Mouse (Mus musculus) CH12.LX (cell line): Measurements from ENCODE around the gene Zg16.

ENCODE experiments used
- CHD2 ChIP-seq: IDR thresholded peaks from 2 replicates; pipeline ENCODE4 v1.6.1; 2011; ENCODE audit warnings: low read length, improper control_type of control experiment
- CTCF ChIP-seq, 2 experiments: IDR thresholded peaks in 1 of 2; conservative IDR thresholded peaks in 1 of 2; 2 replicates each; pipeline ENCODE4 v1.5.1; 2011 to 2012; ENCODE audit warnings: low read depth in 2 of 2, low read length in 2 of 2, improper control_type of control experiment in 1 of 2, inconsistent platforms in 1 of 2, mild to moderate bottlenecking in 1 of 2, moderate library complexity in 1 of 2
- E2F4 ChIP-seq: IDR thresholded peaks from 2 replicates; pipeline ENCODE4 v1.6.1; 2011; ENCODE audit warnings: low read depth, low read length, improper control_type of control experiment; ENCODE audit not compliant: insufficient replicate concordance
- ETS1 ChIP-seq: conservative IDR thresholded peaks from 2 replicates; pipeline ENCODE4 v1.6.1; 2012; ENCODE audit warnings: low read depth, mild to moderate bottlenecking, inconsistent platforms, low read length, improper control_type of control experiment, moderate library complexity
- HCFC1 ChIP-seq: IDR thresholded peaks from 2 replicates; pipeline ENCODE4 v1.6.1; 2012; ENCODE audit warnings: low read depth, mild to moderate bottlenecking, inconsistent platforms, low read length, improper control_type of control experiment
- MAZ ChIP-seq: IDR thresholded peaks from 2 replicates; pipeline ENCODE4 v1.6.1; 2012; ENCODE audit warnings: low read depth, mild to moderate bottlenecking, inconsistent platforms, low read length, improper control_type of control experiment, moderate library complexity
- MXI1 ChIP-seq: IDR thresholded peaks from 2 replicates; pipeline ENCODE4 v1.6.1; 2011; ENCODE audit warnings: mild to moderate bottlenecking, low read depth, low read length, improper control_type of control experiment
- POLR2A ChIP-seq: IDR thresholded peaks from 2 replicates; pipeline ENCODE4 v1.6.1; 2011; ENCODE audit warnings: low read depth, mild to moderate bottlenecking, improper control_type of control experiment, low read length
- RCOR1 ChIP-seq: conservative IDR thresholded peaks from 2 replicates; pipeline ENCODE4 v1.6.1; 2012; ENCODE audit warnings: low read depth, mild to moderate bottlenecking, inconsistent platforms, low read length, improper control_type of control experiment
- TCF12 ChIP-seq: IDR thresholded peaks from 2 replicates; pipeline ENCODE4 v1.6.1; 2014; ENCODE audit warnings: low read depth, mild to moderate bottlenecking, inconsistent platforms, low read length, improper control_type of control experiment
- USF2 ChIP-seq: conservative IDR thresholded peaks from 2 replicates; pipeline ENCODE4 v1.6.1; 2011; ENCODE audit warnings: low read depth, low read length, improper control_type of control experiment
- ZC3H11A ChIP-seq: IDR thresholded peaks from 2 replicates; pipeline ENCODE4 v1.6.1; 2012; ENCODE audit warnings: low read depth, mild to moderate bottlenecking, inconsistent platforms, low read length, improper control_type of control experiment
- ZNF384 ChIP-seq: IDR thresholded peaks from 2 replicates; pipeline ENCODE4 v1.6.1; 2012; ENCODE audit warnings: low read depth, low read length, improper control_type of control experiment, inconsistent platforms

DNA sequence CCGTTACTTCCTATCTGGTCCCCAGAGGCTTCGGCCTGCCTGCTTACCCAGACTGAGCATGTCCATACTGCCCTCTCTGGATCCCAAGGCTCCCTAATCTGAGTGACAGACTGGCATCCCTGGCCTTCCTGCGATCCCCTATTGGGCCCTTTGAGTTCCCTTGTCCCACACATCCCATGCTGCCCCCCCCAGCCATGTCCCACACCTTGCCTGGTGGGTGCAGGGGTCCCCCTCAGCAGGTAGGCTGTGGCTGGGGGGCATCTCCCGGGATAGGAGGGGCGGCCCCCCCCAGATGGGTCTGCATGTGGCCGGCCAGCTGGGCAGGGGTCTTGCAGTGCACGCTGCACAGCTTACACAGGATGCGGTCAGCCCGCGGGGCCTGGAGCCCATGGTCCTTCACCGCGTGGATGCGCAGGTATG lies 63.8 kb downstream of the Zg16 start:
- TF ChIP-seq CHD2: no peak
- TF ChIP-seq CTCF (conservative IDR thresholded peaks at IDR 0.05 in 1 of 2, IDR thresholded peaks at IDR 0.05 in 1 of 2; ENCODE audit: low read depth in 2 of 2, low read length in 2 of 2): no peak
- no peak for TF ChIP-seq ZC3H11A
- no peak for TF ChIP-seq MAZ
- no peak; the same call in 1 of the 2 replicates for TF ChIP-seq POLR2A
- TF ChIP-seq MXI1: no peak
- TF ChIP-seq USF2: no peak
- TF ChIP-seq TCF12: no peak
- TF ChIP-seq RCOR1: no peak
- no peak for TF ChIP-seq E2F4
- no peak for TF ChIP-seq ZNF384
- no peak for TF ChIP-seq ETS1
- no peak for TF ChIP-seq HCFC1
